ENCODE assay signal across 25 mouse cellular contexts in the genomic region with DNA sequence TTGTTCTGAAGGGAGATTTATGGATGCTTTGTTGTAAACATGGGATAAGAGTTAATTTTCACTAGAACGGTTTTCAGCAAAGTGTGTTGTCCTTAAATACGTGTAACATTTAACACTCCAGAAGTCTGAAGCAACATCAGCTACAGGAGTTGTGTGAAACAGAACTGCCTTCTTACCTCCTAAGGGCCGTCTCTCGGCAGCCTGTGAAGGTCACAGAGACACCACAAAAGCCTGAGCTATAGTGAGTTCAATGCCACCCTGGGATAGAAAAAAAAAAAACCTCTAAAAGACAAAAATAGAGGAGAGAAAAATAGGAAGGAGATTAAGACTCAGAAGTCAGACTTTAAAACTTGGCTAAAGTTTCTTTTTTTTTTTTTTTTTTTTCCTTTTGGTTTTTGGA. TPM values are rescaled to one million over a fixed set of nuclear protein-coding genes. Genes with fewer than 3 reads are reported as not detected.
A peak's percentile ranks its signal among the peaks of the same experiment; 100 is the strongest.
DNase-seq lines count a peak whose midpoint lies in the region; ATAC-seq and TF ChIP-seq lines count a peak whose summit lies in the region.
"Had no signal": no experiment of that assay in that cellular context is flagged by ENCODE, and none has a peak within 500 bp of the region (broad histone marks: within the 10 kb centered on the region; RNA-seq: fewer than 3 reads in every experiment).

No protein-coding gene starts in this region.

- H3K27me3 ChIP-seq in heart, embryonic 13.5 days (replicated peaks): no peaks in the 10 kb centered on the region
- H3K27me3 ChIP-seq in heart, embryonic 11.5 days (ENCODE audit: control insufficient read depth, insufficient read depth, low read length): no peaks in the 10 kb centered on the region
- H3K27me3 ChIP-seq in thymus, adult 2 months (ENCODE audit: control insufficient read depth, insufficient read depth, low read length): no peaks in the 10 kb centered on the region
- no peaks in the 10 kb centered on the region for H3K27me3 ChIP-seq in liver, embryonic 15.5 days
- H3K27me3 ChIP-seq: embryonic facial prominence, embryonic 12.5 days; forebrain, embryonic 13.5 days; limb, embryonic 15.5 days; midbrain, embryonic 15.5 days had no signal

- WGBS in heart, embryonic 13.5 days: 50% methylated on average over 4 of the region's 4 CpGs
- WGBS in heart, embryonic 11.5 days (ENCODE audit: insufficient replicate concordance): 70% methylated on average over 4 of the region's 4 CpGs
- 84% methylated on average over 4 of the region's 4 CpGs for WGBS in thymus, adult 2 months
- 70% methylated on average over 4 of the region's 4 CpGs for WGBS in liver, embryonic 15.5 days (ENCODE audit: insufficient replicate concordance)

- no peak for TF ChIP-seq CTCF in thymus, adult 2 months (IDR thresholded peaks at IDR 0.05; ENCODE audit: borderline replicate concordance, control insufficient read depth, extremely low read depth, insufficient read depth, low read length, poor library complexity)

- no peak for DNase-seq in thymus, adult 2 months
- DNase-seq in thymus, postnatal 4 days: no peak
- no peak for DNase-seq in gastrocnemius, postnatal 36 days
- DNase-seq: cerebellum, postnatal 10 days; gastrocnemius, postnatal 14 days; kidney, adult 18-20 months; layer of hippocampus, postnatal 36 days; retina, postnatal 1 day; right cerebral cortex, postnatal 4 days; thymus, postnatal 14 days had no signal

- ATAC-seq in heart, embryonic 13.5 days (ENCODE audit: extremely low read depth, insufficient number of reproducible peaks, low FRiP score, low TSS enrichment): no peak
- no peak for ATAC-seq in heart, embryonic 11.5 days (replicated peaks; ENCODE audit: insufficient number of reproducible peaks, low FRiP score, low TSS enrichment)
- ATAC-seq in liver, embryonic 15.5 days (ENCODE audit: insufficient read depth): no peak
- ATAC-seq in frontal cortex, adult (ENCODE audit: low TSS enrichment): no peak
- ATAC-seq: forebrain, embryonic 13.5 days; lung, postnatal 0 days; midbrain, embryonic 15.5 days had no signal

- H3K27ac ChIP-seq in heart, embryonic 13.5 days (replicated peaks): 0 out of 2 replicates have a peak overlapping the region, but pooled peaks have one; percentile 59
- no peak overlapping the region; the same call in 1 of the 2 replicates for H3K27ac ChIP-seq in heart, embryonic 11.5 days (ENCODE audit: low read depth, low read length)
- H3K27ac ChIP-seq in thymus, adult 2 months (ENCODE audit: control insufficient read depth, insufficient read depth, low read length): peak overlapping the region; percentile 67
- H3K27ac ChIP-seq in liver, embryonic 15.5 days (replicated peaks): peak overlapping the region; percentile 67
- H3K27ac ChIP-seq: embryonic facial prominence, embryonic 12.5 days; forebrain, embryonic 13.5 days; heart, embryonic 10.5 days; kidney, postnatal 0 days; limb, embryonic 15.5 days; midbrain, embryonic 15.5 days had no signal

- no peaks in the 10 kb centered on the region for H3K9me3 ChIP-seq in heart, embryonic 13.5 days
- no peaks in the 10 kb centered on the region for H3K9me3 ChIP-seq in heart, embryonic 11.5 days (replicated peaks; ENCODE audit: control insufficient read depth, low read length)
- H3K9me3 ChIP-seq in liver, embryonic 15.5 days (replicated peaks): no peaks in the 10 kb centered on the region
- H3K9me3 ChIP-seq: embryonic facial prominence, embryonic 12.5 days; forebrain, embryonic 13.5 days; heart, embryonic 10.5 days; limb, embryonic 15.5 days; midbrain, embryonic 15.5 days had no signal

- no peak overlapping the region for H3K4me2 ChIP-seq in heart, embryonic 13.5 days
- H3K4me2 ChIP-seq in heart, embryonic 11.5 days: no peak overlapping the region
- H3K4me2 ChIP-seq in liver, embryonic 15.5 days: peak overlapping the region; percentile 41
- H3K4me2 ChIP-seq: embryonic facial prominence, embryonic 12.5 days; forebrain, embryonic 13.5 days; limb, embryonic 15.5 days; midbrain, embryonic 15.5 days had no signal

- no peak overlapping the region for H3K4me3 ChIP-seq in heart, embryonic 13.5 days
- H3K4me3 ChIP-seq in heart, embryonic 11.5 days (ENCODE audit: low read depth, low read length): no peak overlapping the region
- no peak overlapping the region for H3K4me3 ChIP-seq in thymus, adult 2 months (ENCODE audit: control insufficient read depth, insufficient read depth, low read length)
- no peak overlapping the region for H3K4me3 ChIP-seq in liver, embryonic 15.5 days (replicated peaks)
- H3K4me3 ChIP-seq: embryonic facial prominence, embryonic 12.5 days; erythroblast, embryonic 14.5 days; forebrain, embryonic 13.5 days; heart, embryonic 10.5 days; limb, embryonic 15.5 days; midbrain, embryonic 15.5 days; myocyte had no signal

- H3K4me1 ChIP-seq in heart, embryonic 13.5 days: peaks cover 8% of the 10 kb centered on the region
- H3K4me1 ChIP-seq in heart, embryonic 11.5 days (ENCODE audit: control insufficient read depth, insufficient read depth, low read length): peaks cover 3% of the 10 kb centered on the region; the same call in 1 of the 2 replicates
- H3K4me1 ChIP-seq in thymus, adult 2 months (replicated peaks; ENCODE audit: control insufficient read depth, insufficient read depth, low read length): peaks cover 5% of the 10 kb centered on the region; the same call in 1 of the 2 replicates
- H3K4me1 ChIP-seq in liver, embryonic 15.5 days (replicated peaks): peaks cover 75% of the 10 kb centered on the region
- H3K4me1 ChIP-seq: embryonic facial prominence, embryonic 12.5 days; forebrain, embryonic 13.5 days; limb, embryonic 15.5 days; midbrain, embryonic 15.5 days had no signal

- no peak overlapping the region for H3K9ac ChIP-seq in heart, embryonic 13.5 days
- no peak overlapping the region for H3K9ac ChIP-seq in heart, embryonic 11.5 days (ENCODE audit: low read depth, low read length)
- no peak overlapping the region for H3K9ac ChIP-seq in liver, embryonic 15.5 days
- H3K9ac ChIP-seq: embryonic facial prominence, embryonic 12.5 days; forebrain, embryonic 13.5 days; limb, embryonic 15.5 days; midbrain, embryonic 15.5 days had no signal

- TF ChIP-seq POLR2A in thymus, adult 2 months (IDR thresholded peaks at IDR 0.05; ENCODE audit: control insufficient read depth, extremely low read depth, insufficient read depth, low read length, poor library complexity): no peak

- intact Hi-C loops in gastrocnemius, postnatal 36 days (cut with DNase I): no loop called here

- no peaks in the 10 kb centered on the region for H3K36me3 ChIP-seq in heart, embryonic 13.5 days
- no peaks in the 10 kb centered on the region for H3K36me3 ChIP-seq in heart, embryonic 11.5 days (ENCODE audit: control insufficient read depth, insufficient read depth, low read length)
- no peaks in the 10 kb centered on the region for H3K36me3 ChIP-seq in thymus, adult 2 months (ENCODE audit: control insufficient read depth, insufficient read depth, low read length)
- no peaks in the 10 kb centered on the region for H3K36me3 ChIP-seq in liver, embryonic 15.5 days (replicated peaks)
- H3K36me3 ChIP-seq: embryonic facial prominence, embryonic 12.5 days; heart, embryonic 10.5 days; limb, embryonic 15.5 days; midbrain, embryonic 15.5 days had no signal

RNA-seq across cellular contexts. Expression of gene Platr17, which starts 2.9 kb away (rescaled TPM):
- polyA plus RNA-seq in heart, embryonic 13.5 days (2015; fragmentation: Nextera tagmentation; extraction: Ambion mirVana): 0.19 TPM in 1 of 2 replicates, not detected in the other
- polyA plus RNA-seq in heart, embryonic 11.5 days (2014; fragmentation: Nextera tagmentation; extraction: Ambion mirVana): not detected in 2 replicates
- 0.69 and 1.0 TPM in 2 replicates for polyA plus RNA-seq in thymus, adult 2 months (2012; rRNA removed)
- polyA plus RNA-seq in liver, embryonic 15.5 days (2015; fragmentation: Nextera tagmentation; extraction: Ambion mirVana): 0.35 and 0.38 TPM in 2 replicates
- not detected for total RNA-seq in gastrocnemius, postnatal 36 days (2021)
- total RNA-seq: adrenal gland, adult 18-20 months; gastrocnemius, postnatal 14 days; layer of hippocampus, postnatal 36 days; megakaryocyte-erythroid progenitor cell, adult 5-6 weeks had no signal
- polyA plus RNA-seq: erythroblast, embryonic 14.5 days had no signal

RNA-seq across cellular contexts. Expression of gene Daxx, which starts 7.1 kb away (rescaled TPM):
- polyA plus RNA-seq in heart, embryonic 13.5 days (2015; fragmentation: Nextera tagmentation; extraction: Ambion mirVana): 31.7 and 35.3 TPM in 2 replicates
- polyA plus RNA-seq in heart, embryonic 11.5 days (2014; fragmentation: Nextera tagmentation; extraction: Ambion mirVana): 26.4 and 37.0 TPM in 2 replicates
- polyA plus RNA-seq in thymus, adult 2 months (2012; rRNA removed): 116 and 129 TPM in 2 replicates
- polyA plus RNA-seq in liver, embryonic 15.5 days (2015; fragmentation: Nextera tagmentation; extraction: Ambion mirVana): 18.7 and 20.4 TPM in 2 replicates
- 10 to 100 TPM in 1 of 2 experiments, 1 to 10 TPM in 1; 9.3 to 11.3 TPM for total RNA-seq in gastrocnemius, postnatal 36 days (2021)

RNA-seq across cellular contexts. Expression of gene Kifc1, which starts 11.6 kb away (rescaled TPM):
- 5.3 and 5.4 TPM in 2 replicates for polyA plus RNA-seq in heart, embryonic 13.5 days (2015; fragmentation: Nextera tagmentation; extraction: Ambion mirVana)
- polyA plus RNA-seq in heart, embryonic 11.5 days (2014; fragmentation: Nextera tagmentation; extraction: Ambion mirVana): 8.1 and 11.8 TPM in 2 replicates
- 57.3 and 70.8 TPM in 2 replicates for polyA plus RNA-seq in thymus, adult 2 months (2012; rRNA removed)
- 7.5 and 8.3 TPM in 2 replicates for polyA plus RNA-seq in liver, embryonic 15.5 days (2015; fragmentation: Nextera tagmentation; extraction: Ambion mirVana)
- 1 to 10 TPM in 1 of 2 experiments, under 1 TPM in 1; 0.74 to 1.1 TPM for total RNA-seq in gastrocnemius, postnatal 36 days (2021)

RNA-seq across cellular contexts. Expression of gene Tapbp, which starts 13.6 kb away (rescaled TPM):
- 34.2 and 36.8 TPM in 2 replicates for polyA plus RNA-seq in heart, embryonic 13.5 days (2015; fragmentation: Nextera tagmentation; extraction: Ambion mirVana)
- polyA plus RNA-seq in heart, embryonic 11.5 days (2014; fragmentation: Nextera tagmentation; extraction: Ambion mirVana): 22.0 and 23.4 TPM in 2 replicates
- polyA plus RNA-seq in thymus, adult 2 months (2012; rRNA removed): 201 and 248 TPM in 2 replicates
- 33.3 and 35.7 TPM in 2 replicates for polyA plus RNA-seq in liver, embryonic 15.5 days (2015; fragmentation: Nextera tagmentation; extraction: Ambion mirVana)
- 10 to 100 TPM; 31.8 to 34.7 TPM for total RNA-seq in gastrocnemius, postnatal 36 days (2021)

RNA-seq across cellular contexts. Expression of gene Zbtb22, which starts 13.6 kb away (rescaled TPM):
- 12.8 and 12.9 TPM in 2 replicates for polyA plus RNA-seq in heart, embryonic 13.5 days (2015; fragmentation: Nextera tagmentation; extraction: Ambion mirVana)
- 7.2 and 7.8 TPM in 2 replicates for polyA plus RNA-seq in heart, embryonic 11.5 days (2014; fragmentation: Nextera tagmentation; extraction: Ambion mirVana)
- 119 and 120 TPM in 2 replicates for polyA plus RNA-seq in thymus, adult 2 months (2012; rRNA removed)
- polyA plus RNA-seq in liver, embryonic 15.5 days (2015; fragmentation: Nextera tagmentation; extraction: Ambion mirVana): 8.2 and 9.8 TPM in 2 replicates
- total RNA-seq in gastrocnemius, postnatal 36 days (2021): 10 to 100 TPM; 12.6 to 16.6 TPM
